Mouse (Mus musculus) neural tube, embryonic 15.5 days (tissue): ENCODE data around the gene Wdr34. TPM values are rescaled to one million over a fixed set of nuclear protein-coding genes. Genes with fewer than 3 reads are reported as not detected.

ENCODE experiments used
- ATAC-seq: fragments of 200-750 bp; cut with Nextera tagmentation; 2 replicates; pipeline ENCODE4 v1.8.0; 2017; ENCODE audit warnings: mild to moderate bottlenecking, moderate TSS enrichment, moderate library complexity; ENCODE audit not compliant: low FRiP score
- H3K27ac ChIP-seq: fragments of 300-500 bp; sonication (generic); replicated peaks from 2 replicates; pipeline ENCODE4 v1.5.1; 2015; ENCODE audit warnings: mild to moderate bottlenecking, inconsistent platforms
- H3K27me3 ChIP-seq: fragments of 300-500 bp; sonication (generic); replicated peaks from 2 replicates; pipeline ENCODE4 v1.6.1; 2015; ENCODE audit warnings: inconsistent platforms
- H3K36me3 ChIP-seq: fragments of 300-500 bp; sonication (generic); 2 replicates; pipeline ENCODE4 v1.6.1; 2015; ENCODE audit warnings: inconsistent platforms
- H3K4me1 ChIP-seq: fragments of 300-500 bp; sonication (generic); 2 replicates; pipeline ENCODE4 v1.6.1; 2015; ENCODE audit warnings: inconsistent platforms
- H3K4me2 ChIP-seq: fragments of 300-500 bp; sonication (generic); 2 replicates; pipeline ENCODE4 v1.6.1; 2015; ENCODE audit warnings: inconsistent platforms, mild to moderate bottlenecking, moderate library complexity
- H3K4me3 ChIP-seq: fragments of 300-500 bp; sonication (generic); replicated peaks from 2 replicates; pipeline ENCODE4 v1.5.1; 2015; ENCODE audit warnings: mild to moderate bottlenecking, inconsistent platforms
- H3K9ac ChIP-seq: fragments of 300-500 bp; sonication (generic); replicated peaks from 2 replicates; pipeline ENCODE4 v1.6.1; 2015; ENCODE audit warnings: mild to moderate bottlenecking, inconsistent platforms
- H3K9me3 ChIP-seq: fragments of 300-500 bp; sonication (generic); replicated peaks from 2 replicates; pipeline ENCODE4 v1.6.1; 2016; ENCODE audit warnings: inconsistent platforms
- WGBS: fragments of 180-500 bp; shearing (Covaris S2); methylation state at CpG from one replicate; pipeline ENCODE4 v1.1.7; 2015; ENCODE audit warnings: mixed read lengths; 5-methylcytosine and 5-hydroxymethylcytosine counted together
- polyA plus RNA-seq: library from polyadenylated mRNA; unstranded; fragments of >200 nt; fragmentation: Nextera tagmentation; extraction: Ambion mirVana; gene quantifications from 2 replicates; pipeline ENCODE4 v1.2.1, GENCODE M21; 2015

Gene Wdr34
- polyA plus RNA-seq, 1 experiment from 2014 or later = 72.9 TPM

GRCm38 (mm10) chr2:30048101-30048501 lies 580 bp downstream of the Wdr34 start:
- WGBS = 50% methylated on average over 11 of the region's 11 CpGs
- no peak for ATAC-seq

DNA sequence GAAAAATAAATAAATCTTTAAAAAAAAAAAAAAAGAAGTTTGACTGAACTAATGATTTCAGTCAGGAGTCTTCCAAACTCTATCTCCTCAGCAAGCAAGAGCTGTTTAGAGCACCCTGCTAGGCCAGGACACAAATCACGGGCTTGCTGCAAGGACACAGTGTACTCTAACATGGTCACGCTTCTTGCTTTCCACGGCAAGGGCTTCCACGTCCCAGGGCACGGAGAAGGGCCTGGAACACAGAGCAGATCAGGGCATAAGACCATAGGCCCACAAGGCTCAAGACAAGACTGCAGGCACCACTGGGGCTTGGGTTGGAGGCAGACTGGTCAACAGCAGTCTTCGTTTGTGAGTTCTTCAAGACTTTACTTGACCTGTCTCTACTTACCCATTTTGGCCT lies 1.6 kb downstream of the Wdr34 start:
- no peak overlapping the region for H3K4me2 ChIP-seq
- no peaks in the 10 kb centered on the region for H3K27me3 ChIP-seq
- 93% methylated on average over 6 of the region's 6 CpGs for WGBS
- no peaks in the 10 kb centered on the region for H3K9me3 ChIP-seq
- peaks cover 12% of the 10 kb centered on the region; the same call in 1 of the 2 replicates for H3K36me3 ChIP-seq
- H3K4me1 ChIP-seq = peaks cover 19% of the 10 kb centered on the region
- H3K9ac ChIP-seq = no peak overlapping the region
- no peak overlapping the region for H3K27ac ChIP-seq
- ATAC-seq = no peak
- H3K4me3 ChIP-seq = no peak overlapping the region

More at GRCm38 (mm10) chr2:30048101-30048501, 580 bp downstream of the Wdr34 start:
- Histone ChIP-seq H3K36me3 (peaks cover 12% of the 10 kb centered on the region; the same call in 1 of the 2 replicates), H3K4me3 (peak overlapping the region; percentile 83), H3K27me3 (no peaks in the 10 kb centered on the region), H3K9ac (peak overlapping the region; percentile 79), H3K4me2 (peak overlapping the region; percentile 61), H3K4me1 (peaks cover 12% of the 10 kb centered on the region), H3K9me3 (no peaks in the 10 kb centered on the region), H3K27ac (peak overlapping the region; percentile 98)

DNA sequence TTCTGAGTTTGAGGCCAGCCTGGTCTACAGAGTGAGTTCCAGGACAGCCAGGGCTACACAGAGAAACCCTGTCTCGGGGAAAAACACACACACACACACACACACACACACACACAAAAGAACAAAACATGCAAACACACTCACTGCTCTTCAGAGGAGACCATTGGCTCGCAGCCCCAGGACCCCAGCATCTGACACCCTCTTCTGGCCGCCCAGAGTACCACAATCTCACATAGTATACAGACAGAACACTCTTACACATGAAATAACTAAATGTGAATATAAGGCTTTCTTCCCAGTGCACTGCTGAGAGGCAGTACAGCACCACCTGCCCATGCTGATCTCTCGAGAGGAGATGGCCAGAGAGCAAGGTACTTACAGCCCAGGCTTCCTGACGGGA lies 4.1 kb downstream of the Wdr34 start:
- no peak overlapping the region for H3K4me3 ChIP-seq
- H3K4me2 ChIP-seq = no peak overlapping the region
- no peaks in the 10 kb centered on the region for H3K9me3 ChIP-seq
- no peak overlapping the region for H3K27ac ChIP-seq
- 91% methylated on average over 5 of the region's 5 CpGs for WGBS
- H3K36me3 ChIP-seq = peaks cover 12% of the 10 kb centered on the region; the same call in 1 of the 2 replicates
- H3K9ac ChIP-seq = no peak overlapping the region
- ATAC-seq = no peak
- no peaks in the 10 kb centered on the region for H3K27me3 ChIP-seq
- H3K4me1 ChIP-seq = peaks cover 19% of the 10 kb centered on the region

- Histone ChIP-seq H3K9ac (no peak overlapping the region), H3K9me3 (no peaks in the 10 kb centered on the region), H3K4me3 (no peak overlapping the region), H3K4me2 (no peak overlapping the region), H3K4me1 (peaks cover 10% of the 10 kb centered on the region), H3K27me3 (no peaks in the 10 kb centered on the region), H3K27ac (no peak overlapping the region), H3K36me3 (peaks cover 21% of the 10 kb centered on the region)
- 7% methylated on average over 4 of the region's 4 CpGs for whole genome bisulfite sequencing
- no peak for ATAC-seq
Observed at GRCm38 (mm10) chr2:30042445-30042844, 6.2 kb downstream of the Wdr34 start.

- no peak overlapping the region for H3K9ac ChIP-seq
- no peaks in the 10 kb centered on the region for H3K27me3 ChIP-seq
- H3K27ac ChIP-seq = no peak overlapping the region
- H3K4me1 ChIP-seq = 0 out of 2 replicates have a peak, but pooled peaks cover 7% of the 10 kb centered on the region
- no peaks in the 10 kb centered on the region for H3K9me3 ChIP-seq
- no peak for ATAC-seq
- H3K4me3 ChIP-seq = no peak overlapping the region
- peaks cover 24% of the 10 kb centered on the region for H3K36me3 ChIP-seq
- no peak overlapping the region for H3K4me2 ChIP-seq
Observed at GRCm38 (mm10) chr2:30039687-30040086, 9.0 kb downstream of the Wdr34 start.

DNA sequence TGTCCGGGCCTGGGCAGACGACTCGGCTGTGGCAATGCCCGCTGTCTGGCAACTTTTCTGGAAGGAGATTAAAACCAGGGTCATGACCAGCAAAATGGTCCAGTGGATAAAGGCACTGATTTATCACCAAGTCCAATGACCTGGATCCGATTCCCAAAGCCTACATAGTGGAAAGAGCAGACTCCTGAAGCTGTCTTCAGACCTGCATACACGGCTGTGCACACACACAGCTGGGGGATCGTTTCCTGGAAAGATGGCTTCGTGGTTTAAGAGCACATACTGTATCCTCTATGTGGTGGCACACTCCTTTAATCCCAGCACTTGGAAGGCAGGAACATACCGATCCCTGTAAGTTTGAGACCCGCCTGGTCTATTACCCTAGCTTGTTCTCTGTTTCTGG lies 10.3 kb downstream of the Wdr34 start:
- no peak overlapping the region for H3K27ac ChIP-seq
- H3K36me3 ChIP-seq = peaks cover 30% of the 10 kb centered on the region
- no peak for ATAC-seq
- H3K27me3 ChIP-seq = no peaks in the 10 kb centered on the region
- WGBS = 93% methylated on average over 10 of the region's 10 CpGs
- 0 out of 2 replicates have a peak, but pooled peaks cover 7% of the 10 kb centered on the region for H3K4me1 ChIP-seq
- no peak overlapping the region for H3K4me3 ChIP-seq
- H3K9me3 ChIP-seq = no peaks in the 10 kb centered on the region
- H3K9ac ChIP-seq = no peak overlapping the region
- no peak overlapping the region for H3K4me2 ChIP-seq

DNA sequence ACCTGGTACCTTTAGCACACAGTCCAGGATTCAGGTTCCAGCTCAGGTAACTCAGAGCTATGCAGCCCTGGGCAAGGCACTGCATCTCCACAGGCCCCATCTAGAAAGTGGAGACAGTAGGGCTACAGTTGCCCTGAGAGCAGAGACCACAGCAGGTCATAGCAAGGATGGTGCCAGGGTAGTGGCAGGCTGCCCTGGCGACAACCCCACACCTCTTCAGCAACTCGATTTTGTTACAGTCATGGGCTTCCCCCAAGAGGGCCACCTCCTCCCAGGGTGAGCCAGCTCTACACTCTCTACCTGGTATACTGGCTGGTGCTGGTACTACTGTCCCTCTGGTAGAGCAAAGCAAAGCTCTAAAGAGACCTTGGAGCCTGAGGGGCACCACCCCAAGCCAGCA lies 10.9 kb downstream of the Wdr34 start:
- no peak overlapping the region for H3K4me3 ChIP-seq
- H3K9me3 ChIP-seq = no peaks in the 10 kb centered on the region
- no peak for ATAC-seq
- H3K27me3 ChIP-seq = no peaks in the 10 kb centered on the region
- peaks cover 35% of the 10 kb centered on the region for H3K36me3 ChIP-seq
- no peak overlapping the region for H3K9ac ChIP-seq
- 0 out of 2 replicates have a peak, but pooled peaks cover 5% of the 10 kb centered on the region for H3K4me1 ChIP-seq
- H3K4me2 ChIP-seq = no peak overlapping the region
- no peak overlapping the region for H3K27ac ChIP-seq
- WGBS = 89% methylated on average over 2 of the region's 2 CpGs

GRCm38 (mm10) chr2:30032957-30033356 lies 15.7 kb downstream of the Wdr34 start:
- H3K9me3 ChIP-seq = no peaks in the 10 kb centered on the region
- H3K9ac ChIP-seq = no peak overlapping the region
- no peaks in the 10 kb centered on the region for H3K27me3 ChIP-seq
- ATAC-seq = no peak
- no peaks in the 10 kb centered on the region for H3K4me1 ChIP-seq
- no peak overlapping the region for H3K4me2 ChIP-seq
- no peak overlapping the region for H3K27ac ChIP-seq
- WGBS = 67% methylated on average over 6 of the region's 6 CpGs
- no peak overlapping the region for H3K4me3 ChIP-seq
- H3K36me3 ChIP-seq = peaks cover 79% of the 10 kb centered on the region

- no peak overlapping the region for H3K4me3 ChIP-seq
- 66% methylated on average over 11 of the region's 11 CpGs for WGBS
- H3K27me3 ChIP-seq = no peaks in the 10 kb centered on the region
- H3K4me1 ChIP-seq = no peaks in the 10 kb centered on the region
- H3K9ac ChIP-seq = no peak overlapping the region
- no peak overlapping the region for H3K27ac ChIP-seq
- H3K4me2 ChIP-seq = no peak overlapping the region
- H3K9me3 ChIP-seq = no peaks in the 10 kb centered on the region
- H3K36me3 ChIP-seq = peaks cover 79% of the 10 kb centered on the region
- no peak for ATAC-seq
Observed at GRCm38 (mm10) chr2:30032244-30032846, 16.3 kb downstream of the Wdr34 start.

GRCm38 (mm10) chr2:30026997-30027396 lies 21.7 kb downstream of the Wdr34 start:
- H3K4me1 ChIP-seq = no peaks in the 10 kb centered on the region
- no peak overlapping the region for H3K27ac ChIP-seq
- H3K9me3 ChIP-seq = no peaks in the 10 kb centered on the region
- H3K36me3 ChIP-seq = peaks cover 100% of the 10 kb centered on the region
- no peak for ATAC-seq
- WGBS = 88% methylated on average over 5 of the region's 5 CpGs
- H3K27me3 ChIP-seq = no peaks in the 10 kb centered on the region
- no peak overlapping the region for H3K4me2 ChIP-seq
- H3K4me3 ChIP-seq = no peak overlapping the region
- H3K9ac ChIP-seq = no peak overlapping the region

- no peak for ATAC-seq
- peaks cover 99% of the 10 kb centered on the region for H3K36me3 ChIP-seq
- no peak overlapping the region for H3K4me3 ChIP-seq
- WGBS = 93% methylated on average over 4 of the region's 4 CpGs
- H3K27me3 ChIP-seq = no peaks in the 10 kb centered on the region
- H3K9ac ChIP-seq = no peak overlapping the region
- no peaks in the 10 kb centered on the region for H3K4me1 ChIP-seq
- no peaks in the 10 kb centered on the region for H3K9me3 ChIP-seq
- no peak overlapping the region for H3K4me2 ChIP-seq
- H3K27ac ChIP-seq = no peak overlapping the region
Observed at GRCm38 (mm10) chr2:30025454-30025853, 23.2 kb downstream of the Wdr34 start.

- Histone ChIP-seq H3K9ac (0 out of 2 replicates have a peak overlapping the region, but pooled peaks have one; percentile 7), H3K4me1 (no peaks in the 10 kb centered on the region), H3K36me3 (peaks cover 97% of the 10 kb centered on the region), H3K27ac (no peak overlapping the region), H3K4me3 (no peak overlapping the region), H3K27me3 (no peaks in the 10 kb centered on the region), H3K9me3 (no peaks in the 10 kb centered on the region), H3K4me2 (no peak overlapping the region)
- ATAC-seq = no peak
- 93% methylated on average over 11 of the region's 11 CpGs for WGBS
Observed at GRCm38 (mm10) chr2:30014326-30014966, 34.2 kb downstream of the Wdr34 start.
